Mouse (Mus musculus) small intestine, adult 2 months (tissue): ENCODE measurements around the gene Cd247. TPM values are rescaled to one million over a fixed set of nuclear protein-coding genes. Genes with fewer than 3 reads are reported as not detected.

Experiments
- H3K27ac ChIP-seq: fragments of 200-500 bp; 2 replicates; pipeline ENCODE4 v1.5.1; 2012; ENCODE audit warnings: low read depth, low read length, control low read depth, inconsistent platforms; ENCODE audit not compliant: insufficient read depth
- H3K27me3 ChIP-seq: fragments of 200-500 bp; 2 replicates; pipeline ENCODE4 v1.6.1; 2012; ENCODE audit warnings: mild to moderate bottlenecking, moderate library complexity, low read length, inconsistent platforms; ENCODE audit not compliant: control insufficient read depth, insufficient read depth
- H3K36me3 ChIP-seq: fragments of 200-500 bp; 2 replicates; pipeline ENCODE4 v1.6.1; 2012; ENCODE audit warnings: mild to moderate bottlenecking, low read length, control low read depth, inconsistent platforms; ENCODE audit not compliant: control insufficient read depth, insufficient read depth
- H3K4me1 ChIP-seq: fragments of 200-500 bp; 2 replicates; pipeline ENCODE4 v1.6.1; 2012; ENCODE audit warnings: low read length, inconsistent platforms, mixed read lengths; ENCODE audit not compliant: control insufficient read depth, insufficient read depth, insufficient read length
- H3K4me3 ChIP-seq: fragments of 200-500 bp; 2 replicates; pipeline ENCODE4 v1.5.1; 2012; ENCODE audit warnings: low read depth, mild to moderate bottlenecking, control low read depth, inconsistent platforms, low read length, moderate library complexity
- CTCF ChIP-seq: fragments of 200-500 bp; IDR thresholded peaks from 2 replicates; pipeline ENCODE4 v1.5.1; 2012; ENCODE audit warnings: low read depth, mild to moderate bottlenecking, control low read depth, inconsistent platforms, low read length, moderate library complexity, mixed read lengths; ENCODE audit not compliant: insufficient replicate concordance, insufficient read length; ENCODE audit errors: extremely low read depth
- POLR2A ChIP-seq: fragments of 200-500 bp; IDR thresholded peaks from 2 replicates; pipeline ENCODE4 v1.6.1; 2012; ENCODE audit warnings: low read depth, mild to moderate bottlenecking, control low read depth, inconsistent platforms, low read length, moderate library complexity
- WGBS: fragments of 180-500 bp; shearing (Covaris S2); methylation state at CpG from one replicate; pipeline ENCODE4 v1.1.7; 2018; 5-methylcytosine and 5-hydroxymethylcytosine counted together
- polyA plus RNA-seq: library from polyadenylated mRNA; depleted of rRNA; stranded (reverse); fragments of >200 nt; gene quantifications from 2 replicates; pipeline ENCODE4 v1.2.3, GENCODE M21; 2012

The Cd247 gene
- polyA plus RNA-seq, 1 experiment = 4.8 TPM

DNA sequence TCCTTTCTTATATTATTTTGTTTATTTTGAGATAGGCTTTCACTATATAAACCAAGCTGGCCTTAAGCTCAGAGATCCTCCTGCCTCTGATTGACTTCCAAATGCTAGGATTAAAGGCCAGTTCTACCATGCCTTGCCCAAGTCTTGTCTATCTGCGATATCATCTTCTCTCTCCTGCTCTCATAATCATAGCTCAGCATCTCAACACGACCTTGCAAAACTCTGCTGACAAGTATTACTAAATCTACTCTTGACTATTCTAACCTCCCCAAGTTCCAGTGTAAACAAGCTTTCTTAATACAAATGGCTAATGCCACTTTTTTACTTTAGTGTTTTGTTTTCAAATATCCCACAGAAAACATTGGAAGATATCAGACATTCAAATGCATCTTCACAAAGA is 119.7 kb downstream of the Cd247 start:
- Histone ChIP-seq H3K4me1 (no peaks in the 10 kb centered on the region), H3K4me3 (no peak overlapping the region), H3K27ac (no peak overlapping the region), H3K27me3 (no peaks in the 10 kb centered on the region), H3K36me3 (peaks cover 24% of the 10 kb centered on the region)
- no peak for TF ChIP-seq CTCF
- no peak for TF ChIP-seq POLR2A
- WGBS = 87% methylated on average over 2 of the region's 2 CpGs

DNA sequence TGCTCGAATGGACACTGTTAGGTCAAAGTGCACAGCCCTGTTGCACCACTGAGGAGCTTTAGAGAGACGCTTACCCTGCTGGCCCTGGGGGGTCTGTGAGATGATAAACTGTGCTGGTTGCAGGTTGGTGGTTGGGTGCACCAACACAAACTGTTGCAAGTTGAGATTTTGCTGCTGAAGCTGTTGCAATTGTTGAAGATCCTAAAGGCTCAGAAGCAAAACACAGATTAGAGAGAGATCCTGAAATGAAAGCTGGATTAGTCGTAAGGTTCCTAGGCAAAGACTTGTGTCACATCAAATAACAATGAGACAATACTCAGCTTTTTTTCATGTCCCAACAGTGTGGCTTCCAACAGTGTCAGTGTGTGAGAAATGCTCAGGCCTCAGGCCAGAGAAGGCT is 120.3 kb downstream of the Cd247 start:
- Histone ChIP-seq H3K27me3 (no peaks in the 10 kb centered on the region), H3K4me3 (no peak overlapping the region), H3K27ac (no peak overlapping the region), H3K4me1 (no peaks in the 10 kb centered on the region), H3K36me3 (peaks cover 22% of the 10 kb centered on the region)
- TF ChIP-seq POLR2A (no peak), CTCF (no peak)
- WGBS = 87% methylated on average over 3 of the region's 3 CpGs

DNA sequence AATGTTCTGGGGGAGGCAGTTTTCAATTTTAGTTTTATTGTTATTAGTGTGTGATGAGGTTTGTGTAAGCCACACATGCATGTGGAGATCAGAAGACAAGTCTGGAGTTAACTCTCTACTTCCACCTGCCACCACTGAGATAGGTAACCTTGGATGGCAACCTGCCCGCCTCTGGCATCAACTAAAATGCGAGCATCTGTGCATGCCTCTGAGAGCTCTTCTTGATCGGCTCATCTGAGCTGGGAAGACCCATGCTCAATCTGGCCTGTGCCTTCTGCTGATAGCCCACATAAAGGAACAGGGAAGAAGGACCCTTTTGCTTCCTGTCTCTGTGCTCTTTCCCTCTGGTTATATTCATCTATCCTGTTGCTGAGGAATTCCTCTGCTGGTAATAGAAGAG is 121.0 kb downstream of the Cd247 start:
- TF ChIP-seq CTCF (no peak), POLR2A (no peak)
- Histone ChIP-seq H3K27me3 (no peaks in the 10 kb centered on the region), H3K4me3 (no peak overlapping the region), H3K27ac (no peak overlapping the region), H3K4me1 (no peaks in the 10 kb centered on the region), H3K36me3 (peaks cover 22% of the 10 kb centered on the region)
- 93% methylated on average over 3 of the region's 3 CpGs for WGBS

DNA sequence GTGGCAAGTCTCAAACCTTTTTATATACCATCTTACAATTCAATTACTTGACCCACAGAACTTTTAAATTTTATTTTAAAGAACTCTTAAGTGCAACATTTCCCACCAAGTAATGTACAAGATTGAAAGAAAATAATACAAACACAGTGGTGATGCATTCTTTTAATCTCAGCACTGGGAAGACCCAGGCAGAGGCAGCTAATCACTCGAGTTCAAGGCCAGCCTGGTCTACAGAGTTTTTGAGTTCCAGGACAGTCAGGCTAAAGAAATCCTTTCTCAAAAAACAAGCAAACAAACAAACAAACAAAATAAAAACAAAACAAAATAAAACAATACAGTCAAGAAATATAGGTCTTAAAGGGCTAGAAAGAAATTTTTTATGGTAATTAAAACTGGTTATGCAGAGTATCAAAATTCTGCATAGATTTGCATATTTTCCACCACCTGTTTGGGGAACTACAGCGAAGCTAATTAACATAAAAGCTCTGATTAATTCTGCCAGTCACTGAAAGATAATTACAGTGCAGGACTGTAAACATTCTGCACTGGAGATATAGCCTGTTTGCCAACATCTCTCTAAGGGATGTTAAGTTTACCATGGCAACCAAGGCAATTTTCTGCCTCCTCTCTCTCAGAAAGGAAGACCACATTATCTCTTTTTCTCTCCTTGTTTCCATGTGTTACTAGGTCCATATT is 125.4 kb downstream of the Cd247 start:
- WGBS = 83% methylated on average over 2 of the region's 2 CpGs

DNA sequence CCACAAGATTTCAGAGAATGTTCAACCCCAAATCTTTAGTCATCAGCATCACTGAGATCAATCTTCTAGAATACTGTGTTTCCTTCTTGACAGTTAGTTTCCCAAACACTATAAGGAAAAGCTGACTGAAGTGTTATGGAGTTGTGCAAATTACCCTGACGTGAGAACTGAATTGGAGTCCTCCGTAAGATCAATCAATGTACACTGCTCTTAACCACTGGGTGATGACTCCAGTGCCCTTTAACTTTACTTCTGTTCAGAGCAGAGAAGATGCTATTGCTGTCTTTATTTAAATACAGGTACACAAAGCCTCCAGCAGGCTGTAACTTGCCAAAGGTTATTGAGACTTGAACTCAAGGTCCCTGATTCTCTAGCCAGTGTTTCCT is 125.9 kb downstream of the Cd247 start:
- WGBS = 95% methylated on average over 2 of the region's 2 CpGs
- no peaks in the 10 kb centered on the region for H3K4me1 ChIP-seq
- no peak overlapping the region for H3K27ac ChIP-seq
- H3K4me3 ChIP-seq = no peak overlapping the region
- H3K27me3 ChIP-seq = no peaks in the 10 kb centered on the region
- TF ChIP-seq CTCF = no peak
- peaks cover 7% of the 10 kb centered on the region for H3K36me3 ChIP-seq

More for the DNA sequence above, 125.4 kb downstream of the Cd247 start:
- TF ChIP-seq POLR2A (no peak), CTCF (no peak)
- no peak overlapping the region for H3K4me3 ChIP-seq
- no peaks in the 10 kb centered on the region for H3K27me3 ChIP-seq
- no peaks in the 10 kb centered on the region for H3K4me1 ChIP-seq
- no peak overlapping the region for H3K27ac ChIP-seq
- peaks cover 9% of the 10 kb centered on the region for H3K36me3 ChIP-seq

- Histone ChIP-seq H3K4me1 (no peaks in the 10 kb centered on the region), H3K27ac (no peak overlapping the region), H3K36me3 (peaks cover 4% of the 10 kb centered on the region), H3K4me3 (no peak overlapping the region), H3K27me3 (no peaks in the 10 kb centered on the region)
- TF ChIP-seq CTCF (no peak), POLR2A (no peak)
- 79% methylated on average over 3 of the region's 3 CpGs for WGBS
Measured at GRCm38 (mm10) chr1:165921026-165921425, 132.5 kb downstream of the Cd247 start.

- Histone ChIP-seq H3K36me3 (no peaks in the 10 kb centered on the region), H3K27me3 (no peaks in the 10 kb centered on the region), H3K4me1 (no peaks in the 10 kb centered on the region), H3K27ac (no peak overlapping the region), H3K4me3 (no peak overlapping the region)
- 86% methylated on average over 1 of the region's 1 CpGs for WGBS
- TF ChIP-seq CTCF = no peak
- TF ChIP-seq POLR2A = no peak
Measured at GRCm38 (mm10) chr1:165922488-165922887, 134.0 kb downstream of the Cd247 start.
